Mouse (Mus musculus) embryonic fibroblast, embryonic 13.5 days (primary cell): ENCODE data around the gene Lrrc4b. TPM values are rescaled to one million over a fixed set of nuclear protein-coding genes. Genes with fewer than 3 reads are reported as not detected.

Source experiments
- H3K27ac ChIP-seq: 2 replicates; pipeline ENCODE4 v1.5.1; 2012; ENCODE audit warnings: low read length, control low read depth, inconsistent platforms; ENCODE audit not compliant: insufficient read depth
- H3K4me1 ChIP-seq: 2 replicates; pipeline ENCODE4 v1.6.1; 2011; ENCODE audit warnings: low read length; ENCODE audit not compliant: control insufficient read depth, insufficient read depth
- H3K4me3 ChIP-seq: 2 replicates; pipeline ENCODE4 v1.5.1; 2011; ENCODE audit warnings: mild to moderate bottlenecking, control low read depth, low read length; ENCODE audit not compliant: insufficient read depth
- CTCF ChIP-seq: IDR thresholded peaks from 2 replicates; pipeline ENCODE4 v1.5.1; 2011; ENCODE audit warnings: mild to moderate bottlenecking, control low read depth, low read length, moderate library complexity, borderline replicate concordance; ENCODE audit not compliant: insufficient read depth
- POLR2A ChIP-seq: IDR thresholded peaks from 2 replicates; pipeline ENCODE4 v1.6.1; 2011; ENCODE audit warnings: low read depth, mild to moderate bottlenecking, control low read depth, low read length, moderate library complexity
- polyA plus RNA-seq: library from polyadenylated mRNA; stranded (reverse); fragments of >200 nt; gene quantifications from 2 replicates; pipeline ENCODE4 v1.2.4, GENCODE M21; 2011; ENCODE audit warnings: low read depth; ENCODE audit not compliant: missing spikeins, insufficient read length

Gene Lrrc4b
- polyA plus RNA-seq, 1 experiment: 0.32 TPM

DNA sequence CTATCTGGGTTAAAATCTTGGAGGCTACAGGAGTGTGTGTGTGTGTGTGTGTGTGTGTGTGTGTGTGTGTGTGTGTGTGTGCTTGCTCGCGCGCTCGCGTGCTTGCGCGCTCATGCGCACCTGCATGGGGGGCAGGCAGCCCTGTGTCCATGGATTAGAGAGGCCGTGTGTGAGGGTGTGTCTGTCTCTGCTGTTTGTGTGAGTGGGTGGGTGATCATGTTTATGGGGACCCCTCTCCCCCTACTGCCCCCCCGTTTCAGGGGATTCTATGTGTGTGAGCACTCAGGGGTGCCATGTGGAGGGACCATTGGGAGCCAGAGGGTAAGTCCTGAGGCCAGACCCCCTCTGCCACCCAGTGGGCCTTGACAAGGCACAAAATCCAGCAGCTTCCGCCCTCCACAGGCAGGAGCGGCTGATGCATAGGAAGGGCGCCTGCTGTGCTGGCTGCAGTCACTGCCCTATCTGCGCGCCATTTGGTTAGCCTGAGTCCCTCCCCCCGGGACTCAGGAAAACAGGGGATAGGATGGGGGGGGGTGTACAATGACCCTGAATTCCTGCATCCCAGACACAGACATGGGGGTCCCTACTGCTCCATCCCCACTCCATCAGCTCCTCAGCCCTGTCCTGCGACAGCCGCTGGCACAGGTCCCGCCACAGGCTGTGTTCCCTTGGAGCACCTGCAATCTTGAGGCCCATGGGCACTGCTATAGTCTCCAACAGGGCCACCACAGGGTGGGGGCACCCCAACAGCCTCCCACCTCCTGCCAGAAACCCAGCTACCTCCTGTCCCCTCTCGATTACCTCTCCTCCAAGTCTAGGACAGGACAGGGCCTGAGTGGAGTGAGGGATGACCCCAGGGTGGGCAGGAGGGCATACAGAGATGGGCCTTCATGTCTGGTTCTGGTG lies 14.7 kb downstream of the Lrrc4b start:
- TF ChIP-seq CTCF (no peak), POLR2A (no peak)
- Histone ChIP-seq H3K4me1 (no peaks in the 10 kb centered on the region), H3K27ac (no peak overlapping the region), H3K4me3 (no peak overlapping the region)

DNA sequence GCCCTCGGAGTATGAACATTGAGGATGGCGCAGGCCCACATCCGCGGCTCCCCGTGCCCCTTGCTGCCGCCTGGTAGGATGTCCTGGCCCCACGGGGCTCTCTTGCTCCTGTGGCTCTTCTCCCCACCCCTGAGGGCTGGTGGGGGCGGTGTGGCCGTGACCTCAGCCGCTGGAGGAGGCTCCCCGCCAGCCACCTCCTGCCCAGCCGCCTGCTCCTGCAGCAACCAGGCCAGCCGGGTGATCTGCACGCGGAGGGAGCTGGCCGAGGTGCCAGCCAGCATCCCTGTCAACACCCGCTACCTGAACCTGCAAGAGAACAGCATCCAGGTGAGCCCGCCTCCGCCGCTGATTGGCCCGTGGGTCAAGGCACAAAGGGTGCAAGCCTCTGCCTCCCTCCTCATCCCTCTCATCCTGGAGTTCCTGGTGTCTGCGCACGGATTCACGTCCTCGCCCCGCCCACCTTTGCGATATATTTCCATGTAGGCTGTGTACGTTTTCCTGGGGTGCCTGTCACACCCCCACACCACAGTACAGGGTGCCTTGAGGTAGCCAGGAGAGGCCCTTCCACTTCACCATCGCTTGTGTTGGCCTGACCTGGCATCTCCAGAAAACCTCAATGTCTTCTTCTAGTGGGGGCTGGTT lies 16.2 kb downstream of the Lrrc4b start:
- no peaks in the 10 kb centered on the region for H3K4me1 ChIP-seq
- H3K4me3 ChIP-seq: no peak overlapping the region
- no peak overlapping the region for H3K27ac ChIP-seq
- TF ChIP-seq CTCF (no peak), POLR2A (no peak)

DNA sequence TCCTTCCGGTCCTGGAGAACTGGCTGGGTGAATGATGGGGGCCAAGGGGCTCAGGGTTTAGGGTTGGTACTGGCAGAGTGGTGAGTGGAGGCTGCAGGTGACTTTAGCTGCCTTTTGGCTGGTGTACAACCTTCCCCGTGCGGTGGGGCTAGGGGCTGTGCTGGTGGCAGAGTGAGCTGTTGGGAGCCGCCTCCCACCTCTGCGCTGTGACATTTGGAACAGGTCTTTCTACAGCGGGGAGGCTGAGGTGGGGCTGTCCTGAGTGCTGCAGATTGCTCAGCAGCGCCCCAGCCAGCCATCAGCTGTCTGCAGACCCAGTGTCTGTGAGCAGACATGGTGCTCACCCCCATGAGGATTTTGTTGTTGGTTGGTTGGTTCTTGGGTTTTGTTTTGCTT lies 16.7 kb downstream of the Lrrc4b start:
- TF ChIP-seq CTCF (no peak), POLR2A (no peak)

DNA sequence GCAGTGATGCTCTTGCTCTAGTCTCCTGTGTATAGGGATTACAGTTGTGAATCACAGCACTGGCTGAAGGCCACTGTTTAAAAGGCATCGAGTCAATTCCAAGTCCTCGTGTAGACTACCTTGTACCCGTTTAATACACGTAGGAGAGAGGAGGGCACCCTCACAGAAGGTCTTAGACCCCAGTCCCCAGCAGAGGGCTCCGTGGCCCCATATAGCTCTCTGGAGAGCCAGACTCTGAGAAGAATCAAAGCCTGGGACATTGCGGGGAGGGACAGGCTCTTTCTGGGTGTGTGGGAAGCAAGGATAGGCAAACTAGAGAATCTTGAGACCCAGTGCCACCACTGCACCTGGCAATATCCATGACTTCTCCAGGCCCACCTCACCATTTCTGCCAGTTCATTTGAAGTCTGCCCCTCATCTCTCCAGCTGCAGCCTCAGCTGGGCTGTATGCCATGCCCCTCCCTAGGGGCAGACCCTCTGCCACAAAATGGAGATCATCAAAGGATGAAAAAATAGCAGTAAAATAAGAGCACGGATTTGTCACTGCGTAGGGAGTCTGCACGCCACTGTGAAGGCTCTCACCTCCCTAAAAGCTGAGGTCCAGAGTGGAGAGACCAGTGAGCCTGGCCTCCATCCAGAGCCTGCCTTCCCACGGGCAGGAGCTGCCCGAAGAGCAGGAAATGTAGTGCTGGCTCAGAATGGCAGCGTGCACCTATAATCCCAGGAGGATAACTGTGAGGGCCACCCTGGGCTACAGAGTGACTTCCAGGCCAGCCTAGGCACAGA lies 17.4 kb downstream of the Lrrc4b start:
- Histone ChIP-seq H3K4me3 (no peak overlapping the region), H3K4me1 (no peaks in the 10 kb centered on the region), H3K27ac (no peak overlapping the region)
- TF ChIP-seq CTCF (no peak), POLR2A (no peak)

More for the DNA sequence above, 16.7 kb downstream of the Lrrc4b start:
- Histone ChIP-seq H3K4me1 (no peaks in the 10 kb centered on the region), H3K4me3 (no peak overlapping the region), H3K27ac (no peak overlapping the region)

DNA sequence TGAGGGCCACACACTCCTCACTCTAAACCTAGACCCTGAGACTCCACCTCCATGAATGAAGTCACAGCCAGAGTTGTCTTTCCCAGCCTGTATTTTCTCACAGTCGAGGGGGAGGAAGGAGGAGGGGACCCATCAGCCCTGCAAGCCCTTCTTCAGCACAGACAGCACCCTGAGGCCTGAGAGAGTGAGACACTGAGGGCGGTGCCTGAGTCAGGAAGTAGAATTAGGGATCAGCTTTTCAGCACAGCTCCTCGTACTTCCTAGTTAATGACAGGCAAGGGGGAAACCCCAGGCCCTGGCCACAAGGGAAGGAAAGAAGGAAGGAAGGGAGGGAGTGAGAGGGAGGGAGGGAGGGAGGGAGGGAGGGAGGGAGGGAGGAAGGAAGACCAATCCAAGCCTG lies 24.4 kb downstream of the Lrrc4b start:
- Histone ChIP-seq H3K4me3 (no peak overlapping the region), H3K4me1 (no peaks in the 10 kb centered on the region), H3K27ac (no peak overlapping the region)
- TF ChIP-seq POLR2A: no peak
- no peak for TF ChIP-seq CTCF

DNA sequence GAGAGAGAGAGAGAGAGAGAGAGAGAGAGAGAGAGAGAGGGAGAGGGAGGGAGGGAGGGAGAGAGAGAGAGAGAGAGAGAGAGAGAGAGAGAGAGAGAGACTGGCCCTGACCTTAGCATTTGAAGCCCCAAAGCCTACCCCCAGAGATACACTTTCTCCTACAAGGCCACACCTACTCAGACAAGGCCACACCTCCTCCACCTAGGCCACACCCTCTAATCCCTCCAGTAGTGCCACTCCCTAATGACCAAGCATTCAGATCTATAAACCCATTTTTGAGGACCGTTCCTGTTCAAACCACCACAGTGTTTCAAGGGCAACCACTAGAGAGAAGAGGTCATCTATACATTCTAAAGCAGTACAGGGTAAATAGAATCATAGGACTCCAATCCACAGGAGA lies 27.5 kb downstream of the Lrrc4b start:
- no peak for TF ChIP-seq POLR2A
- no peak for TF ChIP-seq CTCF

DNA sequence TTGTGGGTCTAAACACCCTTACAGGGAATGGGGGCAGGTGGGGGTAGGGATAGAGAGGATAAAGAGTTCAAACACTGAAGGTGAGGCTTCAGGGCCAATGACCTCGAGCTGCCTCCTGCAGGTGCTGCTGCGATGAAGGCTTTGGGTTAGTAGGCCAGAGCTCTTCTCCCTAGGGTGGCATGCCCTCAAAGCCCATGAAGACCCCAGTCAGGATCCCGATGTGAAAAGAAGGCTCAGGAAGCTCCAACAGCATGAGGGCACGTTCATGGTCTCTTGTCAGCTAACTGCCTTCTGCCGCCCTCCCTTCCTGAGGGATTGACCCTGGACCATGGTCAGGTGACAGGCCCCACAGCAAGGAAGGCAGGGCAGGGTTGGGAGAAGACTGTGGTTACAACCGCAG lies 31.2 kb downstream of the Lrrc4b start:
- no peak for TF ChIP-seq POLR2A
- no peak for TF ChIP-seq CTCF
- Histone ChIP-seq H3K4me1 (no peaks in the 10 kb centered on the region), H3K27ac (no peak overlapping the region), H3K4me3 (no peak overlapping the region)

More for the DNA sequence above, 27.5 kb downstream of the Lrrc4b start:
- no peak overlapping the region for H3K27ac ChIP-seq
- no peaks in the 10 kb centered on the region for H3K4me1 ChIP-seq
- no peak overlapping the region for H3K4me3 ChIP-seq

DNA sequence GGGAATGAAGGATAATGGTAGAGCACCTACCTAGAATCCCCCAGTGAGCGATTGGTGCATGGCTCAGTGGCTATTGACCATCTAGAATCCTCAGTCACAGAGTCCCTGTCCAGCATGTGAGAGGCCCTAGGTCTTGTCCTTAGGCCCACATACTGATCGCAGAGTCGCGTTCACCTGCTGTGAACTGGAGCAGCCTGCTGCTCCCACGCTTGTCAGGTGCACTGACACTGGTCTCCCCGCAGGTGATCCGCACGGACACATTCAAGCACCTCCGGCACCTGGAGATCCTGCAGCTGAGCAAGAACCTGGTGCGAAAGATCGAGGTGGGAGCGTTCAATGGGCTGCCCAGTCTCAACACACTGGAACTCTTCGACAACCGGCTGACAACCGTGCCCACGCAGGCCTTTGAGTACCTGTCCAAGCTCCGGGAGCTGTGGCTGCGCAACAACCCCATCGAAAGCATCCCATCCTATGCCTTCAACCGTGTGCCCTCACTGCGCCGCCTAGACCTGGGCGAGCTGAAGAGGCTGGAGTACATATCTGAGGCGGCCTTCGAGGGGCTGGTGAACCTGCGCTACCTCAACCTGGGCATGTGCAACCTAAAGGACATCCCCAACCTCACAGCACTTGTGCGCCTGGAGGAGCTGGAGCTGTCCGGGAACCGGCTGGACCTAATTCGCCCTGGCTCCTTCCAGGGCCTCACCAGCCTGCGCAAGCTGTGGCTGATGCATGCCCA lies 32.1 kb downstream of the Lrrc4b start:
- Histone ChIP-seq H3K4me3 (no peak overlapping the region), H3K27ac (no peak overlapping the region), H3K4me1 (no peaks in the 10 kb centered on the region)
- TF ChIP-seq POLR2A: no peak
- TF ChIP-seq CTCF: no peak
